In the genomic region with DNA sequence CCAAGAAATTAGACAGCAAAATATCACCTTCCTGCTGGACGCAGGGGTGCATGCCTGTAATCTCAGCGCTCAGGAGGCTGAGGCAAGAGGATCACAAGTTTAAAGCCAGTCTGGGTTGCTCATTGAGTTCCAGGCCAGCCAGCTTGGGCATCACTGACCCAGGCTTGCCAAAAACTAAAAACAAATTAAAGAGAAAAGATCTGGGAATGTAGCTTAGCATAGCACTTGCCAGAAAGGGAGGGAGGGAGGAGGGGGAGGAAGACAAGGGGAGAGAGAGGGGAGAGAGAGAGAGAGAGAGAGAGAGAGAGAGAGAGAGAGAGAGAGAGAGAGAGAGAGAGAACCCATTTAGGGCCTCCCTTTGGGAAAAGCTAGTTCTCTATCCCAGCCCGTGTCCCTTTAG, we compare ENCODE assay signal across 18 mouse cellular contexts.
DNase-seq lines count a peak whose midpoint lies in the region; ATAC-seq lines count a peak whose summit lies in the region.
"Had no signal": no experiment of that assay in that cellular context is flagged by ENCODE, and none has a peak within 500 bp of the region (broad histone marks: within the 10 kb centered on the region; RNA-seq: fewer than 3 reads in every experiment).

No protein-coding gene starts in this region.

- WGBS in kidney, embryonic 16.5 days = 61% methylated on average over 3 of the region's 3 CpGs
- 80% methylated on average over 3 of the region's 3 CpGs for whole genome bisulfite sequencing in kidney, embryonic 14.5 days
- WGBS in forebrain, embryonic 12.5 days = 60% methylated on average over 3 of the region's 3 CpGs
- 52% methylated on average over 3 of the region's 3 CpGs for WGBS in hindbrain, embryonic 13.5 days
- WGBS in neural tube, embryonic 12.5 days = 61% methylated on average over 3 of the region's 3 CpGs

- no peak overlapping the region for H3K4me2 ChIP-seq in kidney, embryonic 16.5 days (replicated peaks; ENCODE audit: low read depth, low read length)
- H3K4me2 ChIP-seq in kidney, embryonic 14.5 days (replicated peaks; ENCODE audit: low read depth, low read length) = no peak overlapping the region
- H3K4me2 ChIP-seq in forebrain, embryonic 12.5 days = peak overlapping the region; percentile 10; the same call in 1 of the 2 replicates
- H3K4me2 ChIP-seq in hindbrain, embryonic 13.5 days = no peak overlapping the region
- H3K4me2 ChIP-seq in neural tube, embryonic 12.5 days (replicated peaks) = peak overlapping the region; percentile 33; the same call in 1 of the 2 replicates

- H3K27ac ChIP-seq in kidney, embryonic 16.5 days (ENCODE audit: low read length) = peak overlapping the region; percentile 4; the same call in 1 of the 2 replicates
- H3K27ac ChIP-seq in kidney, embryonic 14.5 days (ENCODE audit: low read depth, low read length) = no peak overlapping the region; the same call in 1 of the 2 replicates
- peak overlapping the region; percentile 93 for H3K27ac ChIP-seq in forebrain, embryonic 12.5 days
- peak overlapping the region; percentile 88 for H3K27ac ChIP-seq in hindbrain, embryonic 13.5 days
- H3K27ac ChIP-seq in neural tube, embryonic 12.5 days = peak overlapping the region; percentile 46; the same call in 1 of the 2 replicates

- H3K4me3 ChIP-seq in kidney, embryonic 16.5 days (ENCODE audit: low read length) = no peak overlapping the region
- no peak overlapping the region for H3K4me3 ChIP-seq in kidney, embryonic 14.5 days (ENCODE audit: low read length)
- H3K4me3 ChIP-seq in forebrain, embryonic 12.5 days (replicated peaks) = no peak overlapping the region
- no peak overlapping the region for H3K4me3 ChIP-seq in hindbrain, embryonic 13.5 days
- no peak overlapping the region for H3K4me3 ChIP-seq in neural tube, embryonic 12.5 days

- H3K27me3 ChIP-seq in kidney, embryonic 16.5 days (ENCODE audit: insufficient read depth, low read length) = no peaks in the 10 kb centered on the region
- peaks cover under 1% of the 10 kb centered on the region; the same call in 1 of the 2 replicates for H3K27me3 ChIP-seq in kidney, embryonic 14.5 days (ENCODE audit: control insufficient read depth, insufficient read depth, low read length)
- H3K27me3 ChIP-seq in forebrain, embryonic 12.5 days = peaks cover 33% of the 10 kb centered on the region
- 0 out of 2 replicates have a peak, but pooled peaks cover 7% of the 10 kb centered on the region for H3K27me3 ChIP-seq in hindbrain, embryonic 13.5 days
- H3K27me3 ChIP-seq in neural tube, embryonic 12.5 days (replicated peaks) = 0 out of 2 replicates have a peak, but pooled peaks cover 5% of the 10 kb centered on the region

- no peaks in the 10 kb centered on the region; the same call in 1 of the 2 replicates for H3K9me3 ChIP-seq in kidney, embryonic 16.5 days (ENCODE audit: low read length)
- H3K9me3 ChIP-seq in kidney, embryonic 14.5 days (ENCODE audit: control insufficient read depth, low read length) = 0 out of 2 replicates have a peak, but pooled peaks cover 3% of the 10 kb centered on the region
- no peaks in the 10 kb centered on the region for H3K9me3 ChIP-seq in forebrain, embryonic 12.5 days
- 0 out of 2 replicates have a peak, but pooled peaks cover 5% of the 10 kb centered on the region for H3K9me3 ChIP-seq in hindbrain, embryonic 13.5 days
- H3K9me3 ChIP-seq in neural tube, embryonic 12.5 days = peaks cover 9% of the 10 kb centered on the region; the same call in 1 of the 2 replicates

- no peak for DNase-seq in right cerebral cortex, adult 18-20 months
- no peak for DNase-seq in embryo, embryonic 10.5 days (ENCODE audit: low spot score)
- DNase-seq in cerebellum, postnatal 14 days = no peak
- DNase-seq: cerebellum, adult 8-10 months; gastrocnemius, postnatal 14 days; heart, adult 18-20 months; heart, postnatal 36 days; kidney, postnatal 10 days; left cerebral cortex, postnatal 4 days; liver; thymus, postnatal 36 days had no signal

- ATAC-seq in kidney, embryonic 16.5 days (ENCODE audit: low FRiP score, low TSS enrichment) = no peak
- no peak for ATAC-seq in kidney, embryonic 14.5 days (ENCODE audit: low FRiP score, low TSS enrichment)
- ATAC-seq in forebrain, embryonic 12.5 days (ENCODE audit: low FRiP score) = no peak
- no peak for ATAC-seq in hindbrain, embryonic 13.5 days (ENCODE audit: low FRiP score)
- no peak for ATAC-seq in neural tube, embryonic 12.5 days (ENCODE audit: low FRiP score, low read depth)
- ATAC-seq: intestine, embryonic 16.5 days; lung, postnatal 0 days had no signal

- H3K9ac ChIP-seq in kidney, embryonic 16.5 days (replicated peaks; ENCODE audit: low read length) = no peak overlapping the region
- no peak overlapping the region for H3K9ac ChIP-seq in kidney, embryonic 14.5 days (ENCODE audit: low read depth, low read length)
- no peak overlapping the region for H3K9ac ChIP-seq in forebrain, embryonic 12.5 days
- H3K9ac ChIP-seq in hindbrain, embryonic 13.5 days = no peak overlapping the region
- H3K9ac ChIP-seq in neural tube, embryonic 12.5 days = no peak overlapping the region

- H3K4me1 ChIP-seq in kidney, embryonic 16.5 days (ENCODE audit: insufficient read depth, low read length) = peaks cover 25% of the 10 kb centered on the region
- H3K4me1 ChIP-seq in kidney, embryonic 14.5 days (ENCODE audit: control insufficient read depth, insufficient read depth, low read length) = peaks cover 19% of the 10 kb centered on the region; the same call in 1 of the 2 replicates
- peaks cover 54% of the 10 kb centered on the region for H3K4me1 ChIP-seq in forebrain, embryonic 12.5 days
- peaks cover 57% of the 10 kb centered on the region for H3K4me1 ChIP-seq in hindbrain, embryonic 13.5 days (replicated peaks)
- peaks cover 59% of the 10 kb centered on the region for H3K4me1 ChIP-seq in neural tube, embryonic 12.5 days

- H3K36me3 ChIP-seq in kidney, embryonic 16.5 days (ENCODE audit: insufficient read depth, low read length) = no peaks in the 10 kb centered on the region
- no peaks in the 10 kb centered on the region for H3K36me3 ChIP-seq in kidney, embryonic 14.5 days (ENCODE audit: control insufficient read depth, insufficient read depth, low read length)
- H3K36me3 ChIP-seq in forebrain, embryonic 12.5 days (replicated peaks) = no peaks in the 10 kb centered on the region
- H3K36me3 ChIP-seq in hindbrain, embryonic 13.5 days = no peaks in the 10 kb centered on the region
- H3K36me3 ChIP-seq in neural tube, embryonic 12.5 days = no peaks in the 10 kb centered on the region

Comparison
In these comparisons a context has a peak if more than half of its experiments do, and no peak if none do; other contexts are left out.
1. H3K4me2 ChIP-seq: peak in forebrain, embryonic 12.5 days (single experiment) and neural tube, embryonic 12.5 days (single experiment); none in kidney, embryonic 16.5 days (single experiment), kidney, embryonic 14.5 days (single experiment) and hindbrain, embryonic 13.5 days (single experiment).